In genomic region chr1:101122091-101122825, GRCm38 (mm10) we compare ENCODE assay signal across 18 mouse cellular contexts.
DNase-seq lines count a peak whose midpoint lies in the region; ATAC-seq and TF ChIP-seq lines count a peak whose summit lies in the region.
"Had no signal": no experiment of that assay in that cellular context is flagged by ENCODE, and none has a peak within 500 bp of the region (broad histone marks: within the 10 kb centered on the region; RNA-seq: fewer than 3 reads in every experiment).

No protein-coding gene starts in this region.

- no peaks in the 10 kb centered on the region for H3K9me3 ChIP-seq in midbrain, postnatal 0 days (ENCODE audit: low read length)
- no peaks in the 10 kb centered on the region for H3K9me3 ChIP-seq in midbrain, embryonic 14.5 days (ENCODE audit: control insufficient read depth, low read length)
- H3K9me3 ChIP-seq in forebrain, postnatal 0 days (ENCODE audit: low read length): no peaks in the 10 kb centered on the region
- H3K9me3 ChIP-seq: embryonic facial prominence, embryonic 15.5 days; G1E; heart, embryonic 15.5 days; hindbrain, embryonic 13.5 days; neural tube, embryonic 13.5 days had no signal

- H3K9ac ChIP-seq in midbrain, postnatal 0 days (replicated peaks; ENCODE audit: low read length, poor library complexity, severe bottlenecking): no peak overlapping the region
- H3K9ac ChIP-seq in midbrain, embryonic 14.5 days (replicated peaks; ENCODE audit: low read length): no peak overlapping the region
- no peak overlapping the region for H3K9ac ChIP-seq in forebrain, postnatal 0 days
- H3K9ac ChIP-seq: embryonic facial prominence, embryonic 15.5 days; heart, embryonic 15.5 days; hindbrain, embryonic 13.5 days; lung, embryonic 14.5 days; neural tube, embryonic 13.5 days had no signal

- DNase-seq in midbrain, postnatal 0 days (ENCODE audit: low spot score): peak; percentile 19
- DNase-seq in midbrain, embryonic 14.5 days: no peak
- DNase-seq in cerebellum, adult 2 months: peak; percentile 10 to 66
- peak; percentile 78 for DNase-seq in forebrain, postnatal 0 days
- peak; percentile 55 to 64 for DNase-seq in layer of hippocampus, postnatal 36 days
- no peak for DNase-seq in thymus, adult 2 months
- no peak for DNase-seq in kidney, postnatal 10 days
- DNase-seq: kidney, adult 18-20 months; kidney, postnatal 36 days; liver; lung, embryonic 14.5 days had no signal

- no peak for ATAC-seq in midbrain, postnatal 0 days (ENCODE audit: low FRiP score)
- no peak for ATAC-seq in midbrain, embryonic 14.5 days (ENCODE audit: low FRiP score, low TSS enrichment)
- peak; percentile 90 for ATAC-seq in forebrain, postnatal 0 days
- ATAC-seq in megakaryocyte-erythroid progenitor cell, adult 5-6 weeks (replicated peaks; ENCODE audit: low FRiP score, low TSS enrichment, poor library complexity, severe bottlenecking): no peak
- ATAC-seq: midbrain, embryonic 16.5 days had no signal

- 88% methylated on average over 2 of the region's 2 CpGs for WGBS in midbrain, postnatal 0 days
- 96% methylated on average over 2 of the region's 2 CpGs for WGBS in midbrain, embryonic 14.5 days
- 18% methylated on average over 2 of the region's 2 CpGs for WGBS in cerebellum, adult 2 months
- WGBS in forebrain, postnatal 0 days: 62% methylated on average over 2 of the region's 2 CpGs
- WGBS in thymus, adult 2 months: over 99% methylated on average over 2 of the region's 2 CpGs

- no peaks in the 10 kb centered on the region for H3K36me3 ChIP-seq in midbrain, postnatal 0 days (ENCODE audit: insufficient read depth, low read length)
- H3K36me3 ChIP-seq in midbrain, embryonic 14.5 days (ENCODE audit: control insufficient read depth, insufficient read depth, low read length): no peaks in the 10 kb centered on the region
- no peaks in the 10 kb centered on the region for H3K36me3 ChIP-seq in forebrain, postnatal 0 days (ENCODE audit: insufficient read depth)
- H3K36me3 ChIP-seq in thymus, adult 2 months (ENCODE audit: control insufficient read depth, insufficient read depth, low read length): no peaks in the 10 kb centered on the region
- H3K36me3 ChIP-seq: embryonic facial prominence, embryonic 15.5 days; G1E; heart, embryonic 15.5 days; hindbrain, embryonic 13.5 days; neural tube, embryonic 13.5 days had no signal

- no peak overlapping the region for H3K4me2 ChIP-seq in midbrain, postnatal 0 days (ENCODE audit: low read depth, low read length, poor library complexity, severe bottlenecking)
- no peak overlapping the region for H3K4me2 ChIP-seq in midbrain, embryonic 14.5 days (ENCODE audit: low read length)
- H3K4me2 ChIP-seq in forebrain, postnatal 0 days (ENCODE audit: low read depth): no peak overlapping the region
- H3K4me2 ChIP-seq: embryonic facial prominence, embryonic 15.5 days; heart, embryonic 15.5 days; hindbrain, embryonic 13.5 days; lung, embryonic 14.5 days; neural tube, embryonic 13.5 days had no signal

- H3K27ac ChIP-seq in midbrain, postnatal 0 days (ENCODE audit: low read depth, low read length): no peak overlapping the region
- no peak overlapping the region for H3K27ac ChIP-seq in midbrain, embryonic 14.5 days (replicated peaks; ENCODE audit: low read depth, low read length)
- H3K27ac ChIP-seq in cerebellum, adult 2 months (ENCODE audit: insufficient read depth, low read length): no peak overlapping the region
- H3K27ac ChIP-seq in forebrain, postnatal 0 days (ENCODE audit: low read depth, low read length): no peak overlapping the region
- H3K27ac ChIP-seq in thymus, adult 2 months (ENCODE audit: control insufficient read depth, insufficient read depth, low read length): no peak overlapping the region
- H3K27ac ChIP-seq: embryonic facial prominence, embryonic 15.5 days; heart, embryonic 15.5 days; hindbrain, embryonic 13.5 days; neural tube, embryonic 13.5 days had no signal

- no peak for TF ChIP-seq POLR2A in cerebellum, adult 2 months (IDR thresholded peaks at IDR 0.05; ENCODE audit: borderline replicate concordance, insufficient read depth, low read length)
- no peak for TF ChIP-seq POLR2A in thymus, adult 2 months (IDR thresholded peaks at IDR 0.05; ENCODE audit: control insufficient read depth, extremely low read depth, insufficient read depth, low read length, poor library complexity)

- no peak for TF ChIP-seq CTCF in midbrain, postnatal 0 days (IDR thresholded peaks at IDR 0.05)
- no peak for TF ChIP-seq CTCF in cerebellum, adult 2 months (IDR thresholded peaks at IDR 0.05; ENCODE audit: borderline replicate concordance, insufficient read depth, low read depth, low read length)
- TF ChIP-seq CTCF in forebrain, postnatal 0 days (IDR thresholded peaks at IDR 0.05; ENCODE audit: low read depth): no peak
- no peak for TF ChIP-seq CTCF in thymus, adult 2 months (IDR thresholded peaks at IDR 0.05; ENCODE audit: borderline replicate concordance, control insufficient read depth, extremely low read depth, insufficient read depth, low read length, poor library complexity)

- H3K4me3 ChIP-seq in midbrain, postnatal 0 days (ENCODE audit: low read depth, low read length): no peak overlapping the region
- H3K4me3 ChIP-seq in midbrain, embryonic 14.5 days (replicated peaks; ENCODE audit: low read depth, low read length): no peak overlapping the region
- H3K4me3 ChIP-seq in cerebellum, adult 2 months (replicated peaks; ENCODE audit: insufficient read depth, low read depth, low read length): no peak overlapping the region
- H3K4me3 ChIP-seq in forebrain, postnatal 0 days (ENCODE audit: low read depth, low read length): no peak overlapping the region
- H3K4me3 ChIP-seq in thymus, adult 2 months (ENCODE audit: control insufficient read depth, insufficient read depth, low read length): no peak overlapping the region
- H3K4me3 ChIP-seq: embryonic facial prominence, embryonic 15.5 days; heart, embryonic 15.5 days; hindbrain, embryonic 13.5 days; neural tube, embryonic 13.5 days had no signal

- H3K4me1 ChIP-seq in midbrain, postnatal 0 days (ENCODE audit: insufficient read depth, low read length): no peaks in the 10 kb centered on the region
- H3K4me1 ChIP-seq in midbrain, embryonic 14.5 days (ENCODE audit: control insufficient read depth, insufficient read depth, low read length): no peaks in the 10 kb centered on the region
- no peaks in the 10 kb centered on the region for H3K4me1 ChIP-seq in cerebellum, adult 2 months (ENCODE audit: control insufficient read depth, insufficient read depth, low read length)
- H3K4me1 ChIP-seq in forebrain, postnatal 0 days (ENCODE audit: insufficient read depth): no peaks in the 10 kb centered on the region
- no peaks in the 10 kb centered on the region for H3K4me1 ChIP-seq in thymus, adult 2 months (replicated peaks; ENCODE audit: control insufficient read depth, insufficient read depth, low read length)
- H3K4me1 ChIP-seq: embryonic facial prominence, embryonic 15.5 days; heart, embryonic 15.5 days; hindbrain, embryonic 13.5 days; neural tube, embryonic 13.5 days had no signal

- no peaks in the 10 kb centered on the region for H3K27me3 ChIP-seq in midbrain, postnatal 0 days (ENCODE audit: insufficient read depth, low read length)
- no peaks in the 10 kb centered on the region for H3K27me3 ChIP-seq in midbrain, embryonic 14.5 days (ENCODE audit: control insufficient read depth, insufficient read depth, low read length)
- H3K27me3 ChIP-seq in cerebellum, adult 2 months (ENCODE audit: control insufficient read depth, insufficient read depth, low read length): no peaks in the 10 kb centered on the region
- H3K27me3 ChIP-seq in forebrain, postnatal 0 days (ENCODE audit: insufficient read depth, low read length): no peaks in the 10 kb centered on the region
- no peaks in the 10 kb centered on the region for H3K27me3 ChIP-seq in thymus, adult 2 months (ENCODE audit: control insufficient read depth, insufficient read depth, low read length)
- H3K27me3 ChIP-seq: embryonic facial prominence, embryonic 15.5 days; heart, embryonic 15.5 days; hindbrain, embryonic 13.5 days; neural tube, embryonic 13.5 days had no signal

Comparison
In these comparisons a context has a peak if more than half of its experiments do, and no peak if none do; other contexts are left out.
1. DNase-seq: peak in midbrain, postnatal 0 days (single experiment), cerebellum, adult 2 months (2 of 2), forebrain, postnatal 0 days (single experiment) and layer of hippocampus, postnatal 36 days (2 of 2); none in midbrain, embryonic 14.5 days (single experiment), thymus, adult 2 months (single experiment) and kidney, postnatal 10 days (single experiment).